Mouse (Mus musculus): ENCODE measurements around the gene Fam124a. TPM values are rescaled to one million over a fixed set of nuclear protein-coding genes. Genes with fewer than 3 reads are reported as not detected.

Fam124a gene
- polyA plus RNA-seq, 1 experiment from 2014 or later: 12.4 TPM

DNA sequence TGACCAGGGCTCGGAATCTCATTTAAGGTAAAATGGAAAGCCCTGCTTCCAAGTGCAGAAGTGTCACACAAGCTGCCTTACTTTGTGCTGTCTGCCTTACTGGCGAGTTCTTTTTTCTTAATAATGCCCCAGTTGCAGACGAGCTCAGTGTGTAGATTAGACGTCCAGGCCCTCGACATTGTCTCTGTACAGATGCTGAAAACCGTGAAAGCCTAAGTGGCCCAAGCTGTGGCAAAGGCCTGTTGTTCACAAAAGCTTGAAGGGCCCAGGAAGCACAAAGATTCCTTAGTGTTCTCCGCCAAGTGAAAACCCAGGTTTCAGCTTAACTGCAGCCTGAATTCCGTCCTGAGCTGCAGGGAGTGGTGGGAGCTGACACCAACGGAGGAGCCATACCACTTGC lies 26.2 kb downstream of the Fam124a start:
- Histone ChIP-seq H3K4me3 (no peak overlapping the region), H3K9me3 (replicated peaks) (no peaks in the 10 kb centered on the region), H3K4me2 (replicated peaks) (no peak overlapping the region), H3K36me3 (no peaks in the 10 kb centered on the region), H3K27me3 (no peaks in the 10 kb centered on the region), H3K4me1 (peaks cover 41% of the 10 kb centered on the region), H3K27ac (peak overlapping the region; percentile 52; the same call in 1 of the 2 replicates), H3K9ac (no peak overlapping the region)
- WGBS: 32% methylated on average over 9 of the region's 9 CpGs
- no peak for ATAC-seq (ENCODE audit: low FRiP score)

GRCm38 (mm10) chr14:62584637-62585036 lies 29.1 kb downstream of the Fam124a start:
- Histone ChIP-seq H3K4me2 (replicated peaks) (no peak overlapping the region), H3K9ac (0 out of 2 replicates have a peak overlapping the region, but pooled peaks have one; percentile 23), H3K27ac (peak overlapping the region; percentile 73), H3K4me1 (peaks cover 41% of the 10 kb centered on the region), H3K36me3 (no peaks in the 10 kb centered on the region), H3K4me3 (no peak overlapping the region), H3K9me3 (replicated peaks) (no peaks in the 10 kb centered on the region), H3K27me3 (no peaks in the 10 kb centered on the region)
- ATAC-seq (ENCODE audit: low FRiP score): no peak

DNA sequence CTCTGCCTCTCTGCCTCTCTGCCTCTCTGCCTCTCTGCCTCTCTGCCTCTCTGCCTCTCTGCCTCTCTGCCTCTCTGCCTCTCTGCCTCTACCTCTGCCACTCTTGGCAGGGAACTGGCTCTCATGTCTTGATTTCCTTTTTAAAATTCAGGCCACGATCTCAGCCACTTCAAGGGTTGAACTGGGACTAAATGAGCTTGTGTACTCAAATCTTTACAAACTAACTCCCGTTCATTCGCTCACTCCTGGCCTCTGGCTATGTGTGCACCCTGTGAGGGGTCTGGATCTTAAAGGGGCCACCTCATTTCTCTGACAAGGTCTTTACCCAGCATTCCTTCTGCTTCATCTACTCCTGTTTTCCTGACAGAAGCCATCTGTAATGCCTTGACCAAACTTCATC lies 29.8 kb downstream of the Fam124a start:
- Histone ChIP-seq H3K27ac (peak overlapping the region; percentile 73), H3K9ac (no peak overlapping the region), H3K36me3 (no peaks in the 10 kb centered on the region), H3K4me2 (replicated peaks) (no peak overlapping the region), H3K4me1 (peaks cover 41% of the 10 kb centered on the region), H3K27me3 (no peaks in the 10 kb centered on the region), H3K9me3 (replicated peaks) (no peaks in the 10 kb centered on the region), H3K4me3 (no peak overlapping the region)
- WGBS: 12% methylated on average over 3 of the region's 3 CpGs
- ATAC-seq (ENCODE audit: low FRiP score): peak; percentile 84

DNA sequence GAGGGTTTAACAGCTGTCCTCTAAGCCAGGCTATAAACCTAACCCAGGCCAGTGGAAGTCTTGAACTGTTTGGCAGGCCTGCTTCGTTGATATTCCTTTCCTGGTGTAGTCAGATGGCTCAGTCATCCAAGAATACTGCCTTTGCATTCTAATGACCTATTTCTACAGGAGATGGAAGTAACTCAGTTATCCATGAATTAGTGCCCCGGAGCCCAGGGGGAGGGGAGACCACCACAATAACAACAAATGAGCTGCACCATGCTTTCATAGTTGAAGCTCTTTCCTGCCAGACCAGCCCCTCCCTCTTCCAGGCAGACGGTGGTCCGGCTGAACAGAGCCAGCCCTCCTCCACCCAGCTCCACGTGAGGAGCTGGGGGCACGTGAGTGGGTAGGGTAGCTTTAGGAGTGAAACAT lies 44.6 kb downstream of the Fam124a start:
- Histone ChIP-seq H3K9ac (no peak overlapping the region), H3K9me3 (replicated peaks) (no peaks in the 10 kb centered on the region), H3K4me1 (peaks cover 8% of the 10 kb centered on the region; the same call in 1 of the 2 replicates), H3K4me2 (replicated peaks) (no peak overlapping the region), H3K27me3 (no peaks in the 10 kb centered on the region), H3K27ac (peak overlapping the region; percentile 44; the same call in 1 of the 2 replicates), H3K4me3 (no peak overlapping the region), H3K36me3 (no peaks in the 10 kb centered on the region)
- ATAC-seq (ENCODE audit: low FRiP score): peak; percentile 85
- WGBS: 40% methylated on average over 6 of the region's 6 CpGs

DNA sequence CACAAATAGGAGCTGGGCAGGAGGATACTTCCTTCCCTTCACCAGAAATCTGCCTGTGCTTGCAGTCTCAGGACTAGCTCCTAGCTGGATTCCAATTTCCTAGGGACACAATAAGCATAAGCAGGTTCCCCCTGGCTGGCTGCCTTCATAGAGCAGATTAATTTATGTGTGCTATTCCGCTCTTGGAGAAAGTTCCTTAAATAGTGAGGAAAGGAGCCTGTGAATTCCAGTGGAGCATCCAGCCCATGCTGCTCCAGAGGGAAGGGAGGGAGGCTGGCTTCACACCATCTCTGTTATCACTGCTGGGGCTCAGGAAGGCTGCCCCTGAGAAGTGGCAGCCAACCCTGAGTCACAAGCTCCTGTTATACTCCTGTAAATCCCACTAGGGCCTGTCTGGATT lies 46.7 kb downstream of the Fam124a start:
- no peak overlapping the region for H3K4me2 ChIP-seq (replicated peaks)
- peaks cover 8% of the 10 kb centered on the region; the same call in 1 of the 2 replicates for H3K4me1 ChIP-seq
- no peaks in the 10 kb centered on the region for H3K27me3 ChIP-seq
- 79% methylated on average over 1 of the region's 1 CpGs for WGBS
- H3K27ac ChIP-seq: no peak overlapping the region
- H3K9ac ChIP-seq: no peak overlapping the region
- ATAC-seq (ENCODE audit: low FRiP score): no peak
- no peak overlapping the region for H3K4me3 ChIP-seq
- no peaks in the 10 kb centered on the region for H3K9me3 ChIP-seq (replicated peaks)
- 0 out of 2 replicates have a peak, but pooled peaks cover 1% of the 10 kb centered on the region for H3K36me3 ChIP-seq

DNA sequence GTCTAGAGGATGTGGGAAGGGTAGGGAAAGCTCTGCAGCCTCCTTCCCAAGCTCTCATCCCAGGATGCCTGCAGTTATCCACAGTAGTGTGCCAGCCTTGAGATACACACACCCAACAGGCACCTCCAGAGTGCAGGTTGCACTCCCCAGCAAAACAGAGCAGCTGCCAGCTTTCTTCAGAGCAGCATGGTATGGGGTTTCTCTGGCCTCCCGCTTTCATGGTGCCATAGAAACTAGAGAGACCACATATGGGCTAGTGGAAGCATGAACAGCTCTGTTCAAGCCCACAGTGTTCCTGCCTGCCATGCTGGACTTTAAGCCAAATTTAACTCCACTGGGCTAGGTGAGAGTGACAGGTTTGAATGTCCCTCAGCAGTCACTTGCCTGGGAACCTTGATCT lies 47.3 kb downstream of the Fam124a start:
- WGBS: 94% methylated on average over 1 of the region's 1 CpGs
- no peaks in the 10 kb centered on the region for H3K27me3 ChIP-seq
- H3K4me1 ChIP-seq: peaks cover 8% of the 10 kb centered on the region; the same call in 1 of the 2 replicates
- H3K9me3 ChIP-seq (replicated peaks): no peaks in the 10 kb centered on the region
- no peak for ATAC-seq (ENCODE audit: low FRiP score)
- H3K27ac ChIP-seq: no peak overlapping the region
- no peak overlapping the region for H3K4me3 ChIP-seq
- no peak overlapping the region for H3K9ac ChIP-seq
- no peak overlapping the region for H3K4me2 ChIP-seq (replicated peaks)
- 0 out of 2 replicates have a peak, but pooled peaks cover 3% of the 10 kb centered on the region for H3K36me3 ChIP-seq

GRCm38 (mm10) chr14:62607791-62608196 lies 52.3 kb downstream of the Fam124a start:
- H3K4me2 ChIP-seq (replicated peaks): no peak overlapping the region
- H3K9ac ChIP-seq: no peak overlapping the region
- ATAC-seq (ENCODE audit: low FRiP score): no peak
- H3K36me3 ChIP-seq: 0 out of 2 replicates have a peak, but pooled peaks cover 3% of the 10 kb centered on the region
- no peak overlapping the region for H3K27ac ChIP-seq
- no peaks in the 10 kb centered on the region for H3K4me1 ChIP-seq
- H3K27me3 ChIP-seq: no peaks in the 10 kb centered on the region
- no peaks in the 10 kb centered on the region for H3K9me3 ChIP-seq (replicated peaks)
- no peak overlapping the region for H3K4me3 ChIP-seq
- WGBS: 72% methylated on average over 8 of the region's 8 CpGs

DNA sequence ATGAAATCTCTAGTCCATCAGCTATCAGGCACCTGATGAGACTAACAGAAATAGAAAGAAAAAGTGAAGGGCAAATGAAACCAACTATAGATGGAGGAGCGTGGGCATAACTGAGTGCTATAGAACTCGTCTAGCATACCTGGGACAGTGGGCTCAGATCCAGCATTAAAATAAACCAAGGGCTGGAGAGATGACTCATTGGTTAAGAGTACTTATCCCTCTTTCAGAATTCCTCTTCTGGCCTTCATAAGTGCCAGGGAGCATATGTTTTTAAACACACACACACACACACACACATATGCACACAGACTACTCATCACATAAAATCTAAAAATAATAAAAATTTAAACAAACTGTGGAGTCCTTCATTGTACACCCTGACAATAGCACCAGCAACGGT lies 54.4 kb downstream of the Fam124a start:
- H3K4me2 ChIP-seq (replicated peaks): no peak overlapping the region
- H3K27me3 ChIP-seq: no peaks in the 10 kb centered on the region
- no peaks in the 10 kb centered on the region for H3K9me3 ChIP-seq (replicated peaks)
- no peak overlapping the region for H3K4me3 ChIP-seq
- H3K9ac ChIP-seq: no peak overlapping the region
- ATAC-seq (ENCODE audit: low FRiP score): no peak
- H3K27ac ChIP-seq: no peak overlapping the region
- H3K4me1 ChIP-seq: no peaks in the 10 kb centered on the region
- 78% methylated on average over 3 of the region's 3 CpGs for WGBS
- H3K36me3 ChIP-seq: 0 out of 2 replicates have a peak, but pooled peaks cover 3% of the 10 kb centered on the region

GRCm38 (mm10) chr14:62622393-62622792 lies 66.9 kb downstream of the Fam124a start:
- Histone ChIP-seq H3K9ac (no peak overlapping the region), H3K36me3 (no peaks in the 10 kb centered on the region), H3K4me1 (no peaks in the 10 kb centered on the region), H3K4me2 (replicated peaks) (no peak overlapping the region), H3K9me3 (replicated peaks) (no peaks in the 10 kb centered on the region), H3K4me3 (no peak overlapping the region), H3K27me3 (no peaks in the 10 kb centered on the region), H3K27ac (no peak overlapping the region)
- WGBS: 69% methylated on average over 3 of the region's 3 CpGs
- no peak for ATAC-seq (ENCODE audit: low FRiP score)

GRCm38 (mm10) chr14:62627951-62628350 lies 72.4 kb downstream of the Fam124a start:
- Histone ChIP-seq H3K36me3 (no peaks in the 10 kb centered on the region), H3K4me2 (replicated peaks) (no peak overlapping the region), H3K4me1 (no peaks in the 10 kb centered on the region), H3K9me3 (replicated peaks) (no peaks in the 10 kb centered on the region; the same call in 1 of the 2 replicates), H3K9ac (no peak overlapping the region), H3K27ac (no peak overlapping the region), H3K4me3 (no peak overlapping the region), H3K27me3 (no peaks in the 10 kb centered on the region)
- 88% methylated on average over 5 of the region's 5 CpGs for WGBS
- ATAC-seq (ENCODE audit: low FRiP score): no peak

- Histone ChIP-seq H3K4me1 (peaks cover 10% of the 10 kb centered on the region), H3K36me3 (no peaks in the 10 kb centered on the region), H3K27me3 (no peaks in the 10 kb centered on the region), H3K4me2 (replicated peaks) (peak overlapping the region; percentile 13; the same call in 1 of the 2 replicates), H3K9me3 (replicated peaks) (no peaks in the 10 kb centered on the region), H3K4me3 (no peak overlapping the region), H3K27ac (peak overlapping the region; percentile 72), H3K9ac (no peak overlapping the region)
- peak; percentile 76 for ATAC-seq (ENCODE audit: low FRiP score)
- WGBS: 34% methylated on average over 9 of the region's 9 CpGs
Observed at GRCm38 (mm10) chr14:62637436-62638344, 82.2 kb downstream of the Fam124a start.

DNA sequence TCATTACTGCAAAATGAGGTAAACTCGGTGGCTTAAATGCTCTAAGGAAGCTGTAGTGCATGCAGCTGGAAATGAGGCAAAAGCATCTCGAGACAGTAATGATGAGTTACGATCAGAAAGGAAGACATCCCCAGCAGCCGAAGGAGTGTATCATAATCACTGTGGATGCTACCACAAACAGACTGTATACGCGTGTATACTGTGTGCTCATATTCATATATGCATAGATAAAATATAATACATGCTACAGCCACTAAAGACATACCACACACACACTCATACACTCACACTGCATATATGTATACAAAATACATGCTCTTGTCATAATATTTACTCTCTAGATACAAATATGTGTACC lies 82.8 kb downstream of the Fam124a start:
- H3K27ac ChIP-seq: peak overlapping the region; percentile 72
- WGBS: 49% methylated on average over 6 of the region's 6 CpGs

More for the DNA sequence above, 82.8 kb downstream of the Fam124a start:
- H3K27me3 ChIP-seq: no peaks in the 10 kb centered on the region
- no peaks in the 10 kb centered on the region for H3K36me3 ChIP-seq
- H3K9ac ChIP-seq: no peak overlapping the region
- no peak overlapping the region for H3K4me3 ChIP-seq
- H3K9me3 ChIP-seq (replicated peaks): no peaks in the 10 kb centered on the region
- ATAC-seq (ENCODE audit: low FRiP score): no peak; the same call in 1 of the 2 replicates
- H3K4me1 ChIP-seq: peaks cover 10% of the 10 kb centered on the region
- 0 out of 2 replicates have a peak overlapping the region, but pooled peaks have one; percentile 13 for H3K4me2 ChIP-seq (replicated peaks)
